Mouse (Mus musculus): ENCODE results near the gene Slc31a2. TPM values are rescaled to one million over a fixed set of nuclear protein-coding genes. Genes with fewer than 3 reads are reported as not detected.

The Slc31a2 gene
- total and polyA plus RNA-seq, 3 experiments, result 0.08 to 0.25 TPM; not detected in 1

DNA sequence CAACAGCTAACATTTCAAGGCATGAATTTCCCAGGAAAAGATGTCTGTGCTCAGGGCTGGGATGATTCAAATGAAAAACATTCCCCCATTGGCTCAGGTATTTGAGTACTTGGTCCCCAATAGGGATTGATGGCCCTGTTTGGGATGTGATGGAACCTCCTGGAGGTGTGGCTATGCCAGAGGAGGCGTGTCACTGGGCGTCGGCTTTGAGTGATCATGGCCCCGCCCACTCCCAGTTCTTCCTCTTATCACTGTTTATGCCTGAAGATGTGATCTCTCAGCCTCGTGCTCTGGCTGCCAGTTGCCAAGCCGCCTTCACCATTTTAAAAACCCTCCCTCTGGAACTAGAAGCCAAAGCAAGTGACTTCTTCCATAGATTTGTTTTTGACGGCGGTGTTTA, 7.8 kb upstream of the Slc31a2 start:
- no peak for TF ChIP-seq ZKSCAN1 (IDR thresholded peaks at IDR 0.05; ENCODE audit: low read depth, low read length)
- TF ChIP-seq EP300 (IDR thresholded peaks at IDR 0.05; ENCODE audit: low read depth in 1 of 2, low read length in 2 of 2), result no peak
- TF ChIP-seq TAL1 (IDR thresholded peaks at IDR 0.05; ENCODE audit: low read length), result no peak
- TF ChIP-seq CHD1 (IDR thresholded peaks at IDR 0.05; ENCODE audit: low read depth, low read length), result no peak
- Histone ChIP-seq H3K9ac (ENCODE audit: control insufficient read depth, low read depth, low read length, poor library complexity, severe bottlenecking) (no peak overlapping the region), H3K27ac (ENCODE audit: control insufficient read depth, low read depth, low read length) (no peak overlapping the region), H3K79me2 (ENCODE audit: control insufficient read depth, insufficient read depth, low read length, poor library complexity) (no peaks in the 10 kb centered on the region), H3K4me1 (ENCODE audit: control insufficient read depth in 1 of 2, insufficient read depth in 2 of 2, low read length in 2 of 2) (no peaks in the 10 kb centered on the region), H3K27me3 (ENCODE audit: control insufficient read depth in 1 of 2, insufficient read depth in 2 of 2, low read length in 2 of 2) (no peaks in the 10 kb centered on the region), H3K36me3 (ENCODE audit: control insufficient read depth in 1 of 2, insufficient read depth in 2 of 2, low read length in 2 of 2) (no peaks in the 10 kb centered on the region), H3K4me3 (ENCODE audit: control insufficient read depth in 1 of 2, insufficient read depth in 1 of 2, low read depth in 2 of 2, low read length in 2 of 2) (no peak overlapping the region), H3K9me3 (replicated peaks; ENCODE audit: insufficient read depth, low read length) (no peaks in the 10 kb centered on the region)
- DNase-seq (ENCODE audit: low read depth, low spot score), result no peak

GRCm38 (mm10) chr4:62256931-62257330, 5.4 kb upstream of the Slc31a2 start:
- H3K27ac ChIP-seq (ENCODE audit: control insufficient read depth, low read depth, low read length), result no peak overlapping the region
- peak; percentile 56 for DNase-seq (ENCODE audit: low read depth, low spot score)
- no peaks in the 10 kb centered on the region for H3K79me2 ChIP-seq (ENCODE audit: control insufficient read depth, insufficient read depth, low read length, poor library complexity)
- H3K4me3 ChIP-seq (ENCODE audit: control insufficient read depth in 1 of 2, insufficient read depth in 1 of 2, low read depth in 2 of 2, low read length in 2 of 2), result no peak overlapping the region
- no peaks in the 10 kb centered on the region for H3K36me3 ChIP-seq (ENCODE audit: control insufficient read depth in 1 of 2, insufficient read depth in 2 of 2, low read length in 2 of 2)
- TF ChIP-seq MAZ (IDR thresholded peaks at IDR 0.05; ENCODE audit: low read depth, low read length) (no peak), MEF2A (IDR thresholded peaks at IDR 0.05; ENCODE audit: extremely low read depth, insufficient replicate concordance, low read depth, low read length, poor library complexity, severe bottlenecking) (no peak), MXI1 (IDR thresholded peaks at IDR 0.05; ENCODE audit: low read depth, low read length) (no peak), TBP (IDR thresholded peaks at IDR 0.05; ENCODE audit: low read depth, low read length) (no peak), TAL1 (IDR thresholded peaks at IDR 0.05; ENCODE audit: low read length) (no peak)
- no peaks in the 10 kb centered on the region for H3K4me1 ChIP-seq (ENCODE audit: control insufficient read depth in 1 of 2, insufficient read depth in 2 of 2, low read length in 2 of 2)
- H3K27me3 ChIP-seq (ENCODE audit: control insufficient read depth in 1 of 2, insufficient read depth in 2 of 2, low read length in 2 of 2), result no peaks in the 10 kb centered on the region
- no peaks in the 10 kb centered on the region for H3K9me3 ChIP-seq (replicated peaks; ENCODE audit: insufficient read depth, low read length)
- no peak overlapping the region for H3K9ac ChIP-seq (ENCODE audit: control insufficient read depth, low read depth, low read length, poor library complexity, severe bottlenecking)

GRCm38 (mm10) chr4:62263133-62263844, 927 bp downstream of the Slc31a2 start:
- H3K4me3 ChIP-seq (ENCODE audit: control insufficient read depth in 1 of 2, insufficient read depth in 1 of 2, low read depth in 2 of 2, low read length in 2 of 2), result no peak overlapping the region
- no peaks in the 10 kb centered on the region for H3K36me3 ChIP-seq (ENCODE audit: control insufficient read depth in 1 of 2, insufficient read depth in 2 of 2, low read length in 2 of 2)
- H3K27ac ChIP-seq (ENCODE audit: control insufficient read depth, low read depth, low read length), result no peak overlapping the region
- TF ChIP-seq KAT2A (conservative IDR thresholded peaks at IDR 0.05; ENCODE audit: low read depth, low read length) (no peak), MAZ (IDR thresholded peaks at IDR 0.05; ENCODE audit: low read depth, low read length) (no peak), ZNF384 (IDR thresholded peaks at IDR 0.05; ENCODE audit: low read depth, low read length) (peak; percentile 78), CTCF (IDR thresholded peaks at IDR 0.05 in 2 of 3, conservative IDR thresholded peaks at IDR 0.05 in 1 of 3; ENCODE audit: control insufficient read depth in 1 of 3, insufficient read depth in 1 of 3, low read depth in 2 of 3, low read length in 3 of 3, poor library complexity in 1 of 3, severe bottlenecking in 1 of 3) (peak in 2 of 3 experiments; percentile 9 to 39; a peak in 3 of 6 replicates), TCF12 (IDR thresholded peaks at IDR 0.05; ENCODE audit: low read depth, low read length) (no peak), SMC3 (IDR thresholded peaks at IDR 0.05; ENCODE audit: low read depth, low read length) (0 out of 2 replicates have a peak, but pooled peaks have one; percentile 15), ZKSCAN1 (IDR thresholded peaks at IDR 0.05; ENCODE audit: low read depth, low read length) (no peak), USF1 (IDR thresholded peaks at IDR 0.05; ENCODE audit: low read depth, low read length) (no peak), RAD21 (IDR thresholded peaks at IDR 0.05; ENCODE audit: low read depth, low read length) (peak; percentile 51), MAX (IDR thresholded peaks at IDR 0.05; ENCODE audit: low read length) (no peak), POLR2A (IDR thresholded peaks at IDR 0.05; ENCODE audit: control insufficient read depth in 1 of 2, insufficient read depth in 1 of 2, low read depth in 1 of 2, low read length in 2 of 2, poor library complexity in 1 of 2) (no peak), JUND (IDR thresholded peaks at IDR 0.05; ENCODE audit: low read depth, low read length) (no peak)
- no peaks in the 10 kb centered on the region for H3K9me3 ChIP-seq (replicated peaks; ENCODE audit: insufficient read depth, low read length)
- H3K27me3 ChIP-seq (ENCODE audit: control insufficient read depth in 1 of 2, insufficient read depth in 2 of 2, low read length in 2 of 2), result no peaks in the 10 kb centered on the region
- H3K9ac ChIP-seq (ENCODE audit: control insufficient read depth, low read depth, low read length, poor library complexity, severe bottlenecking), result no peak overlapping the region
- DNase-seq (ENCODE audit: low read depth, low spot score), result peak; percentile 10
- no peaks in the 10 kb centered on the region for H3K4me1 ChIP-seq (ENCODE audit: control insufficient read depth in 1 of 2, insufficient read depth in 2 of 2, low read length in 2 of 2)
- H3K79me2 ChIP-seq (ENCODE audit: control insufficient read depth, insufficient read depth, low read length, poor library complexity), result no peaks in the 10 kb centered on the region
